Mouse (Mus musculus) liver, embryonic 11.5 days (tissue): Measurements from ENCODE around the gene Smpdl3b. TPM values are rescaled to one million over a fixed set of nuclear protein-coding genes. Genes with fewer than 3 reads are reported as not detected.

Source experiments
- ATAC-seq: fragments of 200-750 bp; cut with Nextera tagmentation; replicated peaks from 2 replicates; pipeline ENCODE4 v1.8.0; 2017; ENCODE audit warnings: moderate number of reproducible peaks, mild to moderate bottlenecking, moderate TSS enrichment, moderate library complexity; ENCODE audit not compliant: low FRiP score
- DNase-seq: peaks from one replicate; pipeline ENCODE4 v3.0.0-alpha.2; 2017; ENCODE audit warnings: low spot score
- H3K27ac ChIP-seq: fragments of 300-500 bp; sonication (generic); 2 replicates; pipeline ENCODE4 v1.5.1; 2014; ENCODE audit warnings: mild to moderate bottlenecking, low read depth, low read length, control low read depth
- H3K27me3 ChIP-seq: fragments of 300-500 bp; sonication (generic); replicated peaks from 2 replicates; pipeline ENCODE4 v1.6.1; 2014; ENCODE audit warnings: low read length, mixed read lengths; ENCODE audit not compliant: control insufficient read depth, insufficient read depth
- H3K36me3 ChIP-seq: fragments of 300-500 bp; sonication (generic); 2 replicates; pipeline ENCODE4 v1.6.1; 2014; ENCODE audit warnings: mild to moderate bottlenecking, low read length, moderate library complexity, mixed read lengths; ENCODE audit not compliant: control insufficient read depth, insufficient read depth
- H3K4me1 ChIP-seq: fragments of 300-500 bp; sonication (generic); replicated peaks from 2 replicates; pipeline ENCODE4 v1.6.1; 2014; ENCODE audit warnings: low read length, mixed read lengths; ENCODE audit not compliant: control insufficient read depth, insufficient read depth
- H3K4me2 ChIP-seq: fragments of 300-500 bp; sonication (generic); 2 replicates; pipeline ENCODE4 v1.6.1; 2014; ENCODE audit warnings: mild to moderate bottlenecking, control low read depth, moderate library complexity
- H3K4me3 ChIP-seq: fragments of 300-500 bp; sonication (generic); 2 replicates; pipeline ENCODE4 v1.5.1; 2014; ENCODE audit warnings: low read depth, low read length, control low read depth
- H3K9ac ChIP-seq: fragments of 300-500 bp; sonication (generic); 2 replicates; pipeline ENCODE4 v1.6.1; 2014; ENCODE audit warnings: low read depth, low read length, control low read depth
- H3K9me3 ChIP-seq: fragments of 300-500 bp; sonication (generic); 2 replicates; pipeline ENCODE4 v1.6.1; 2016; ENCODE audit warnings: low read length, inconsistent platforms, mixed read lengths; ENCODE audit not compliant: control insufficient read depth
- WGBS: fragments of 180-500 bp; shearing (Covaris S2); extraction: QIAGEN DNeasy Blood & Tissue Kit; methylation state at CpG from one replicate; pipeline ENCODE4 v1.1.7; 2014; 5-methylcytosine and 5-hydroxymethylcytosine counted together
- polyA plus RNA-seq: library from polyadenylated mRNA; unstranded; fragments of >200 nt; fragmentation: Nextera tagmentation; extraction: Ambion mirVana; gene quantifications from 2 replicates; pipeline ENCODE4 v1.2.1, GENCODE M21; 2014

Smpdl3b gene
- polyA plus RNA-seq, 1 experiment from 2014 or later = 2.9 TPM

DNA sequence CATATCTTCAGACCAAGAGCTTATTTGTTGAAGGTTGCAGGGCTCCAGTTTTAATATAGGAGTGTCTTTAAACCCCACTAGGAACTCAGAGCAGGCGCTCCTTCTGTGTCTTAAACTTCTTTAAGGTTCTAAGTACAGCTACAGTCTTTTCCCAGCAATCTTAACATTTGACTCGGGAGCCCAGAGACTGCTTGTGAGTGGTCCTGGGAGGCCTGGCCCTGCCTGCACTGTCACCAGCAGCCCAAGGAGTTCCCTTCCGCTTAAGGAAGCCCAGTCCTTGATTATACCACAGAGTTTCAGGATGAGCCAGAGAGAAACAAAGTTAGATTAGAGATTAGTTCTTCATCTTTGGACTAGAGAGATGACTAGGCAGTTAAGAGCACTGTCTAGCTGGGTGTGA is 63.7 kb downstream of the Smpdl3b start:
- no peaks in the 10 kb centered on the region for H3K9me3 ChIP-seq
- no peak overlapping the region for H3K4me3 ChIP-seq
- H3K27me3 ChIP-seq = no peaks in the 10 kb centered on the region
- H3K27ac ChIP-seq = no peak overlapping the region
- H3K4me1 ChIP-seq = no peaks in the 10 kb centered on the region
- no peak overlapping the region for H3K4me2 ChIP-seq
- no peak overlapping the region for H3K9ac ChIP-seq
- H3K36me3 ChIP-seq = peaks cover 32% of the 10 kb centered on the region
- DNase-seq = no peak
- 91% methylated on average over 3 of the region's 3 CpGs for WGBS
- no peak for ATAC-seq

- Histone ChIP-seq H3K36me3 (peaks cover 21% of the 10 kb centered on the region), H3K4me1 (no peaks in the 10 kb centered on the region), H3K27me3 (no peaks in the 10 kb centered on the region), H3K4me3 (no peak overlapping the region), H3K9me3 (no peaks in the 10 kb centered on the region), H3K9ac (no peak overlapping the region), H3K27ac (no peak overlapping the region), H3K4me2 (no peak overlapping the region)
- WGBS = 86% methylated on average over 2 of the region's 2 CpGs
- ATAC-seq (no peak), DNase-seq (no peak)
Measured at GRCm38 (mm10) chr4:132689634-132690033, 67.4 kb downstream of the Smpdl3b start.

Other genes with a start within 250 kb of the Smpdl3b start
- gene Sesn2, start 246.8 kb downstream of the Smpdl3b start, polyA plus RNA-seq = 10.2 and 10.5 TPM in 2 replicates
- 1,813 and 1,952 TPM in 2 replicates for gene Atpif1, start 223.6 kb downstream of the Smpdl3b start, polyA plus RNA-seq
- 241 and 245 TPM in 2 replicates for gene Dnajc8, start 221.7 kb downstream of the Smpdl3b start, polyA plus RNA-seq
- 0.73 and 0.85 TPM in 2 replicates for gene Ptafr, start 193.2 kb downstream of the Smpdl3b start, polyA plus RNA-seq
- gene Eya3, start 118.3 kb downstream of the Smpdl3b start, polyA plus RNA-seq = 28.3 and 29.7 TPM in 2 replicates
- 5.1 and 7.7 TPM in 2 replicates for gene Xkr8, start 24.7 kb downstream of the Smpdl3b start, polyA plus RNA-seq
- gene Rpa2, start 11.1 kb upstream of the Smpdl3b start, polyA plus RNA-seq = 156 and 165 TPM in 2 replicates
- gene Themis2, start 39.1 kb upstream of the Smpdl3b start, polyA plus RNA-seq = 2.7 and 3.3 TPM in 2 replicates
- gene Ppp1r8, start 85.9 kb upstream of the Smpdl3b start, polyA plus RNA-seq = 44.0 and 50.5 TPM in 2 replicates
- gene Stx12, start 127.3 kb upstream of the Smpdl3b start, polyA plus RNA-seq = 33.1 and 34.9 TPM in 2 replicates
- 27.8 and 32.2 TPM in 2 replicates for gene Fam76a, start 165.3 kb upstream of the Smpdl3b start, polyA plus RNA-seq
- gene Fgr, start 216.8 kb upstream of the Smpdl3b start, polyA plus RNA-seq = 0.23 and 0.73 TPM in 2 replicates